Mouse (Mus musculus): ENCODE measurements around the gene Cryga.

Cryga gene

DNA sequence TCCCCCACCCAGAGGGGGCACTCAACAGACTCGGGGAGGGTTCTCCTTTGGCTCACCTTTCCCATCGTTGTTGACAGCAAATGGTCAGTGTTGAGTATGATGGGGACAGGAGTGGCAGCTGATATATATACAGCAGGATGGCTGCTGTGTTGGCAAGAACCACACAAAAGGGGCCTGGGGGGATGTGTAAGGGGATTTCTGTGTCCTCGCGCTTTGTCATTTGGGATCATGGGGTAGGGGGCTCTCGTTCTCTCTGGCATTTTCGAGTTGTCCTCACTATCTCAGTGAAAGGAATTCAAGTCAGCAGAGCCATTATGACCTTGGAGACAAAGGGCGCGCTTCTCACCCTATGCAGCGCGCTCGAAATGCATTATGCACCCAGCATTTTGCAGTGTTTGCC is at the start of gene Cryga:
Gene Cryga (minus strand): TSS at position 101 of the 400 bp plus-strand sequence.
- no peak for DNase-seq

- no peak for DNase-seq
These were observed 44.8 kb upstream of the Cryga start for GRCm38 (mm10) chr1:65147971-65148370.

DNA sequence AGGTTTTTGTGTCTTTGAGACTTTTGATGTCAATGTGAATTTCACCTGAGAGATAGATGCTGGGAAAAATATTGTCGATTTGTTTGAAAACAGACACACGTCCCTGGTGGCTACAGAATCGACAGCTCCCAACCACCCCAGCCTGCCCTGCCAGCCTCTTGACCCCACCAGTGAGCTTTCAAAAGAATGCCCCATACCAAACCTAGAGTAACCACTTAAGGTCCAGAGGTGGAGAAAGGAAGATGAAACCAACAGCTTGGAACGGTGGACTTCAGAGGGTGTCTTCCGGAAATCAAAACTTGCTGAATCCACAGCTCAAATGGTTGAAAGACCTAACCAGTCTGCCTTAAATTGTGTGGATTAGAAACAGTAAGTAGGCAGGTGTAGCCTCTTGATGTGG is 44.2 kb upstream of the Cryga start:
- peak in 1 of 2 experiments; percentile 53 for DNase-seq

- DNase-seq: no peak
These were observed 43.4 kb upstream of the Cryga start for GRCm38 (mm10) chr1:65146601-65147000.

- no peak for DNase-seq
These were observed 41.6 kb upstream of the Cryga start for GRCm38 (mm10) chr1:65144783-65145182.

DNA sequence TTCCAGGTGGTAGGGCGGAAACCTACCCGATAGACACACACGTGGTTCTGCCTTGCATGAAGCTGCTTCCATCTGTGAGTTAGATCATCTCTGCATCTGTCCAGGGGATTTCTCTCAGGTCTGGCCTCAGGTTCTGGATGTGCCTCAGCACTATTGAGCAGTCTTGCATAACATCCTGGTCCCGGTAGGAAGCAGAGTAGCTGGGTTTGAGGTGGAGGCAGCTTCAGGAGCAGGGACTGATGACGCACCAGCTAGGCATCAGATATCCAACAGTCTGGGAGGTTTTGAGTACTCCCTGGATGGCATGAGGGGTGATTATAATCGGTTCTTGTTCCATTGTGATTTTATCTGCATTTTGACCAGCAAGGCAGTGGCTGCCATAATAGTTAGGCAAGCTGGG is 34.4 kb upstream of the Cryga start:
- no peak for DNase-seq

GRCm38 (mm10) chr1:65132833-65133232 is 29.7 kb upstream of the Cryga start:
- DNase-seq: no peak

DNA sequence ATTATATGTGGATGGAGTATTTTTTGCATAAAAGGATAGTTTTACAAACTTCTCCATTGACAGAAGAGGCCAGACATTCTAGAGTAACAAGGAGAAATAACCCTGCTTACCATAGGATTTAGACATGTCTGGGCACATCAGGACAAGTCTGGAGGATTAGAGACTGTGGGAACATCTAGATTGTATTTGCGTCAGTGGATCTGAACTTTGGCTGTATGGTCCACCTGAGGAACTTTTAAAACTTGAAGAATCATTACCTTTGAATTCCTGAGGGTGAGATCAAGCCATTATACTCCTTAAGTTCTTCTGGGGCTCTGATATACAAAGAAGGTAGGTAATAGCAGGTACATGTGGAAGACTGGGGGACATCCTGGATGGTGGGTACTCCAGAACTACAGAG is 28.5 kb upstream of the Cryga start:
- DNase-seq: no peak

DNA sequence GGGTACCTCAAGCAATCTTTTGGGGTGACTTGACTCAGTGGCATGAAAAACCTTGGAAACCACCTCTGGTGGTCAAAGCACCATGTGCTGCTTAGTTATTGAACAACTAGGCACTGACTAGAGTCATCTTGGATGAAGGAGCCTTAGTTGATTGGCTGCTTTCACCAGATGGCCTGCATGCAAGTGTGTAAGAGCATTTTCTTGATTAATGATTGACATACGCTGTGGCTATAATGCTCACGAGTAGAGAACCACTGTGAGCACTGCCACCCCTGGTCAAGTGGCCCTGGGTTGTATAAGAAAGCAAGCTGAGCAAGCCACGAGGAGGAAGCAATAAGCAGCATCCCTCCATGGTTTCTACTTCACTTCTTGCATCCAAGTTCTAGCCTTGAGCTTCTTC is 27.1 kb upstream of the Cryga start:
- peak; percentile 33 to 67 for DNase-seq

DNA sequence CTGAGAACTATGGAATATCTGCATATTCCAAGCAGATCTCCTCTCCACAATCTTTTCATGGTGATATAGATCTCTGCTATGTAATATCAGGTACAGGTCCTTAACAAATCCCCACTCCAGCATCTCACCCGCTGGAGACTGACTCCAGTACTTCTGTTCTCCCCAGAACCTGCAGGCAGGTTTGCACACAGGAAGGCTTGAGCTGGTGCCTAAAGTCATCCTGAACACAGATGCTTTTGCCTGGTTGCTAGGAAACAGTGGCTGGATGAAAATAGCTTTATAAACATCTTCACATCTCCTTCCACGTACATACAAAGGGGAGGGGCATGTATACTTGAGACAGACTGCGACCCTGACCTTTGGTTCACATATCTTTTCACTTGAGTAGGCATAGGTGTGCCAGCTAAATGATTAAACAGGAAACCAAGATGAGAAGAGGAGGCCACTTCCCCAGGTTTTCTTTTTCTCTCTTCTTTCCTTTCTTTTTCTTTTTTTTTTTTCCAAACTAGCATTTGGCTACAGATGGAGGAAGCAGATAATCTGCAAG is 26.5 kb upstream of the Cryga start:
- DNase-seq: peak in 1 of 2 experiments; percentile 20

DNA sequence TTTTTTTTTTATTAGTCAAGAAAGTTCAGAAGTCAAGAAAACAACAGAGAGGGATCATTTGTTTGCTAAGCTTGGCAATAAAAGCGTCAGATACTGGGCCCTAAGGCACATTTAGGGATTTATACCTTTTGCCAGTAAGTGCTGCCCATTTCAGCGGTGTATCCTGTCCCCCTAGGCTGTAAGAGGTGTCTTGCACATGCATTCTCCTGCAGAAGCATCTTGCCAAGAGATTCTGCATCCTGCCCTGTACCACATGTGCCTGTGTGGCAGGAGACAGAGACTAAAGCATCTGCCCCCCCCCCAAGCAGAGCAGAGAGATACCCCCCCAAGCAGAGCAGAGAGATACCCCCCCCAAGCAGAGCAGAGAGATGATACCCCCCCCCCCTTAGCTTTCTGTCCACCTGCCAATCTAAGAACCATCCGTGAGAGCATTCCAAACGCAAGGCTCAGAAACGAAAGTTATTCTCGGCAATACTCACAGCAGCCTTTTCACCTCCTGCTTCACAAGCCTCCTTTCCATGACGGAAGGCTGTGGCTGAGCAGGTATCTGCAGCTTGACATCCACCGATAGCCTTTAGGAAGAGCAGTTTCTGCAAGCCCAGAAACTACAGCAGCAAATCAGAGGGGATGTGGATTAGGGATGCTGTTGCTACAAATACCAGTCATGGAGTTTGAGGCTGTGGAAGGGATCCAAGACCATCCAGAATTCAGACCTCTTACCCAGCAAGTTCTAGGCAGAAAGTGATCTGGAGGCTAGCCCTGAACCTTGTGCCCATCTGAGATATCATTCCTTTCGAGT is 19.6 kb upstream of the Cryga start, which contains the start of gene D630023F18Rik:
Gene D630023F18Rik (minus strand): TSS at position 641 of the 799 bp plus-strand sequence.
- DNase-seq: peak in 1 of 2 experiments; percentile 11

GRCm38 (mm10) chr1:65119438-65119837 is 16.3 kb upstream of the Cryga start, which contains the start of gene Gm28845:
TSS of gene Gm28845 (minus strand) at chr1:65119558.
- DNase-seq: no peak

- DNase-seq: peak; percentile 66 to 86
These were observed 15.2 kb upstream of the Cryga start for GRCm38 (mm10) chr1:65118150-65118913.

- DNase-seq: peak in 1 of 2 experiments; percentile 9
These were observed 10.5 kb upstream of the Cryga start for GRCm38 (mm10) chr1:65113536-65114172.

GRCm38 (mm10) chr1:65112807-65113196 is 9.6 kb upstream of the Cryga start:
- DNase-seq: peak in 1 of 2 experiments; percentile 22

- peak; percentile 80 to 85 for DNase-seq
These were observed 9.0 kb upstream of the Cryga start for GRCm38 (mm10) chr1:65112031-65112806.

- no peak for DNase-seq
These were observed 6.7 kb upstream of the Cryga start for GRCm38 (mm10) chr1:65109756-65110435.

DNA sequence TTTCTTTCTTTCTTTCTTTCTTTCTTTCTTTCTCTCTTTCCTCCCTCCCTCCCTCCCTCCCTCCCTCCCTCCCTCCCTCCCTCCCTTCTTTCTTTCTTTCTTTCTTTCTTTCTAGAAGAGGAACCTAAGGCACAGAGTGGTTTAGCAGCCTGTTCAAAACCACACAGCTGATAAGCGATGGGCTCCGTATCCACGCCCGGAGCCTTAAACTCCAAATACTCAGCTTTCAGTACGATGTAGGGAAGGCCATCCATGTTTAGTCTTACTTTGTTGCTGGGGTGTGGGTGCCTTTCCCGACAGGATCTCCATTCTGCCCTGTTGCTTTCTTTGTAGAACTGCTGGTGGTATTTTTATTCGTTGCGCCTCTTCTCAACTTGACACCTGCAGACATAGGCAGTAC is 6.0 kb upstream of the Cryga start:
- DNase-seq: no peak

DNA sequence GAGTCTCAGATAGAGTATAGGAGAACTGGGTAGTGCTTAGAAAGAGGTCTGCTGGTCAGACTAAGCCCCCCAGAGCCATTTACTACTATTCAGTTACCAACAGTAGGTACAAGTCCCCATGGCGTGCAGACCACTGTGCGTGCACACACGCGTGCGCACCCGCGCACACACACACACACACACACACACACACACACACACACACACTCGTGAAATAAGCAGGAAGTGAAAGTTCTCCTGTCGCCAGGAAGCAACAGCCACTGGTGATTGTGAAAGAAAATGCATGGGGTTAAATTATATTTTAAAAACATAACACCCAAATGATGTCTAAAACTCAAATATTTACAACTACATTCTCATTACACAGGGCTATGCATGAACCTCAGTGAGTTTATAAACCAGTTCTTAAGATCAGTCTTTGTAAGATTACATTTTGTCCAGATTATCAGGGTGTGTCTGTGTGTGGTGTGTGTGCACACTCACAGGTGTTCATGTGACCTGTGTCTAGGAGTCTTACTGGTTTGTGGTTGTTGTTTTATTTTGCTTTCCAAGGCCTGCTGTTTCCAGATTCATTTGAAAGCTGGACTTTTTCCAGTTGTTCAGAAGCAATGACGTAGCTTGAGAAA is 4.6 kb upstream of the Cryga start:
- DNase-seq: no peak

- DNase-seq: no peak
These were observed 6.2 kb downstream of the Cryga start for GRCm38 (mm10) chr1:65096953-65097352.

DNA sequence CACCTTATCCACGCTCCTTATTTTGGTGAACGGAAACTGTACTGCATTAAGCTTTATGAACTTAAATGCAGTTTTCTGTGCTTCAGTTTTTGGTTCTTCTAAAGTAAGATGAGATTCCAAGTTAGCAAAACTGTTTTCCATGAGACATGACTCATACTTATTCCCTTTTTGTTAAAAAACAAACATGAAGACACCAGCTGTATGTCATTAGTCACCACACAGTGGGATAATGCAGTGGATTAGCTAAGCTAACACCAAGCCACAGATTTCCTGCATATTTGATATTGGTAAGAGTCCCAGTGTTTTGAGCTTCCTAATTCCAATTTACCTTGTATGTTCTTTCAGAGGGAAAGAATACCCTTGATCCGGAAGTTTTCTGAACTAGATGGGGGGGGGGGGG is 11.6 kb downstream of the Cryga start:
- DNase-seq: no peak
